Mouse (Mus musculus) neural tube, embryonic 12.5 days (tissue): ENCODE data around the gene Atp6ap1. TPM values are rescaled to one million over a fixed set of nuclear protein-coding genes. Genes with fewer than 3 reads are reported as not detected.

Source experiments
- ATAC-seq: fragments of 200-750 bp; cut with Nextera tagmentation; 2 replicates; pipeline ENCODE4 v1.8.0; 2017; ENCODE audit warnings: low read depth, mild to moderate bottlenecking, moderate TSS enrichment, moderate library complexity; ENCODE audit not compliant: low FRiP score
- H3K27ac ChIP-seq: fragments of 300-500 bp; sonication (generic); 2 replicates; pipeline ENCODE4 v1.5.1; 2016
- H3K27me3 ChIP-seq: fragments of 300-500 bp; sonication (generic); replicated peaks from 2 replicates; pipeline ENCODE4 v1.6.1; 2016; ENCODE audit warnings: mild to moderate bottlenecking
- H3K36me3 ChIP-seq: fragments of 300-500 bp; sonication (generic); 2 replicates; pipeline ENCODE4 v1.6.1; 2016; ENCODE audit warnings: mild to moderate bottlenecking
- H3K4me1 ChIP-seq: fragments of 300-500 bp; sonication (generic); 2 replicates; pipeline ENCODE4 v1.6.1; 2016
- H3K4me2 ChIP-seq: fragments of 300-500 bp; sonication (generic); replicated peaks from 2 replicates; pipeline ENCODE4 v1.6.1; 2016; ENCODE audit warnings: mild to moderate bottlenecking
- H3K4me3 ChIP-seq: fragments of 300-500 bp; sonication (generic); 2 replicates; pipeline ENCODE4 v1.5.1; 2016
- H3K9ac ChIP-seq: fragments of 300-500 bp; sonication (generic); 2 replicates; pipeline ENCODE4 v1.6.1; 2016; ENCODE audit warnings: mild to moderate bottlenecking
- H3K9me3 ChIP-seq: fragments of 300-500 bp; sonication (generic); 2 replicates; pipeline ENCODE4 v1.6.1; 2016; ENCODE audit warnings: mild to moderate bottlenecking
- WGBS: fragments of 180-500 bp; shearing (Covaris S2); methylation state at CpG from one replicate; pipeline ENCODE4 v1.1.7; 2016; 5-methylcytosine and 5-hydroxymethylcytosine counted together
- polyA plus RNA-seq: library from polyadenylated mRNA; unstranded; fragments of >200 nt; fragmentation: Nextera tagmentation; extraction: Ambion mirVana; gene quantifications from 2 replicates; pipeline ENCODE4 v1.2.1, GENCODE M21; 2016

The Atp6ap1 gene
- polyA plus RNA-seq, result 151 and 161 TPM in 2 replicates

DNA sequence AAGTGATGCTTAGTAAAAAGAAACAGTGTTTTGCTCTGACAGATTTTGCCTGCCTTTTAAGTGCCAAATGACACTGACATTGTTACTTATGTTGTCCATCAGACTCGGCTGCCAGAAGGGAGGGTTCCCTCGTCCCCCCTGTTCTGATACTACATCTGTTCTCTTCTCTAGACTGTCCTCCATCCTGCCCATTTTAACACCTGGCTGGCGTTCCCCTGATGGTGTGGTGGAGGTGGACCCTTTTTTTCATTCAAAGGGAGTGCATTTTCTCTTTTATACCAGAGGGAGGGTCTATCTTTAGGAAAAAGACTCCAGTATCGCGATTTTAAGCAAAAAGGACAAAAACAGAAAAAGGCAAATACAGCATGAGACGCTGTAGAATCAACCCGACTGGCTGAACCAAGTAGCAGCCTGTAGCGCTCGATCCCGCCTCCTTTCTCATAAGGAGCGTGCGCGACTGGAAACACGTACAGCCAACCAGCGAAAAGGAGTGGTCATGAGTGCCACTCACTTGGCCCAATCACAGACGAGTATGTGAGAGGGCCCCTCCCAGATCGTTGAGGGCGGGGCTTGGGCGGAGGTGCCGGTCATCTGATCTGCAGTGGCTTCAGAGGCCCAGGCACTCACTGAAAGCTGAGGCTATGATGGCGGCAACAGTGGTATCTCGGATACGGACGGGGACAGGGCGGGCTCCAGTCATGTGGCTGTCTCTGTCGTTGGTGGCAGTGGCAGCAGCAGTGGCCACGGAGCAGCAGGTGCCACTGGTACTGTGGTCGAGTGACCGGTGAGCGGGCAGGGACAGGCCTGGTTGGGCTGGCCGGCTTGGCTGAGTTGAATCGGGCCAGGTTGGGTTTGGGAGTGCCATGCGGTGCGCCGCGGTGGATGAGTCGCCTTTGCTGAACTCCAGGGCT is at the start of gene Atp6ap1:
Gene Atp6ap1, plus strand, starts transcription at position 560 of the 911 bp plus-strand sequence.
- Histone ChIP-seq H3K9me3 (no peaks in the 10 kb centered on the region), H3K27ac (no peak within 1 kb of the TSS), H3K4me1 (no peaks in the 10 kb centered on the region), H3K4me3 (peak within 1 kb of the TSS; percentile 63), H3K4me2 (peak within 1 kb of the TSS; percentile 67), H3K27me3 (no peaks in the 10 kb centered on the region), H3K36me3 (peaks cover 18% of the 10 kb centered on the region), H3K9ac (peak within 1 kb of the TSS; percentile 75)
- WGBS, result 18% methylated on average over 37 of the region's 37 CpGs
- ATAC-seq, result peak; percentile 97

DNA sequence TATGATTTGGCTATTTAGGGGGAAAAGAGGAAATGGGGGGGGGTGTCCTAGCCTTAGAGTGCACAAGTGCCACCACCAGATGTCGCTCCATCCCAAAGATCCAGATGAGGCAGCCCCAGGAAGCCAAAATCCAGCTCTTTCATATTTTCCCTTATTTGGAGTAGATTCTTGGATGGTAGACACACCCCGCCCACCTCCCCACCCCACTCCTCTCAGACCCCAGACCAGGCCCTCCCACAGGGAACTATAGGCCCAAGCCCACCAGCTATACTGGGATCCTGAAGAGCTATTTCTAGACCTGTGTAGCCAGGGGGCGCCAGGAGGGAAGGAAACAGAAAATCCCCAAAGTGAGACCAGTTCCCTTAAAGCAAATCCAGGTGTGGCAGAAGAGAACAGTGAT is 48.2 kb upstream of the Atp6ap1 start:
- no peak overlapping the region for H3K4me3 ChIP-seq
- H3K9ac ChIP-seq, result no peak overlapping the region
- peaks cover 4% of the 10 kb centered on the region; the same call in 1 of the 2 replicates for H3K4me1 ChIP-seq
- H3K27me3 ChIP-seq, result no peaks in the 10 kb centered on the region
- no peak for ATAC-seq
- no peaks in the 10 kb centered on the region for H3K9me3 ChIP-seq
- no peaks in the 10 kb centered on the region for H3K36me3 ChIP-seq
- H3K4me2 ChIP-seq, result peak overlapping the region; percentile 61
- 24% methylated on average over 3 of the region's 3 CpGs for WGBS
- no peak overlapping the region for H3K27ac ChIP-seq

DNA sequence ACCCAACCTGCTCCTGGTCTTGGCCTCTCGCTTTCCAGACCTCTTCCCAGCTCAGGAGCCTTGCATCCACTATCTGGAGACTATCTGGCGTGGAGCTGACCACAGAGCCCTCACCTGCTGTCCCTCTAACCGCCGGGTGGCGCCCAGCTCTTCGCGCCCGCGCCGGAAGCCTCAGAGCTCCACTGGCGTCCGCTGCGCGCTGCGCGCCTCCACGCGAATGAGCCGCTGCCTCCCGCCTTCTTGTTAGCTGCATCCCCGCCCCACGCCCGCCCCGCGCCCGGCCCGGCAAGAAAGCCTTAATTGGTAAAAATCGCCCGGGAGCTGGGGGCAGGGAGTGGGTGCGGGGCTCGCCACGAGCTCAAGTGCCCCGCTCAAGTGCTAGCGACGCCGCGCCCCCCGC is 47.3 kb upstream of the Atp6ap1 start, which contains the start of gene Flna:
Gene Flna, minus strand, starts transcription at position 206 of the 400 bp plus-strand sequence.
- H3K9ac ChIP-seq, result peak within 1 kb of the TSS; percentile 54
- H3K4me3 ChIP-seq, result peak within 1 kb of the TSS; percentile 39
- 26% methylated on average over 38 of the region's 38 CpGs for WGBS
- no peak for ATAC-seq
- H3K27ac ChIP-seq, result no peak within 1 kb of the TSS
- H3K9me3 ChIP-seq, result no peaks in the 10 kb centered on the region
- no peaks in the 10 kb centered on the region for H3K36me3 ChIP-seq
- H3K4me1 ChIP-seq, result no peaks in the 10 kb centered on the region
- H3K4me2 ChIP-seq, result peak within 1 kb of the TSS; percentile 61
- no peaks in the 10 kb centered on the region for H3K27me3 ChIP-seq

DNA sequence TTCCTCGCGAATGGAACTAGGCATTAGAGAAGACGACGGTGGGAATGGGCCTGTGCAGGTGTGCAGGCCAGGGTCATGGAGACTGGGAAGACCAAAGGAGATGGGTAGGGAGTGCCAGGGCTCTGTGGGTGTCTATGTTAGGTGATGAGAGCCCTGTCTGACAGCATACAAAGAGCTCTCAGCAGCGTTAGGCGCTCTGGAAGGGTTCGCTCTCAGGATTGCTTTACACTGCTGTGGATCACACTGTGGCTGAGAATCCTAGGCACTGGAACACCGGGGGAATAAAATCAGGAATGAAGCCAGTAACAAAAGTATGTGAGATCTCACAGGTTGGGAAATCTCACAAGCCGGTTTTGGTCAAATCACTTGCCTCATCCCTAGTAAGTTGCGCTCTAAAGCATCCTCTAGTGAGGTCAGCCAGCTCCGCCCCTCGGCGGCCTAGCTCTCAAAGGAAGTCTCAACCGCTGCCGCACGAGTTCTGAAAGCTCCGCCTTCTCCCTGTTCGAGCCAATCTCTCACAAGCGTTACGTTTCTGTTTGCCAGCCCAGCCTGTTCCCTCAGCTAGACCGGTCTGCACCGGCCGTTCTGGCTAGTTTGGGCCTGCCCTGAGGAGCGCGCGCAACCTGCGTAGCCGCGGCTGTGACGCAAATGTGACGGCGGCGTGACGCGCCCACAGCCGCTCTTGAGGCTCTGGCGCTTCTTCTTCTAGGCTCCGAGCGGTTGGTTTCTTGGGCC is 42.6 kb upstream of the Atp6ap1 start, which contains the start of gene Emd:
Gene Emd, plus strand, starts transcription at position 535 of the 735 bp plus-strand sequence.
- H3K27ac ChIP-seq, result peak within 1 kb of the TSS; percentile 65
- H3K36me3 ChIP-seq, result peaks cover 9% of the 10 kb centered on the region; the same call in 1 of the 2 replicates
- H3K9me3 ChIP-seq, result no peaks in the 10 kb centered on the region
- peak within 1 kb of the TSS; percentile 74 for H3K9ac ChIP-seq
- peak; percentile 97 for ATAC-seq
- WGBS, result 19% methylated on average over 39 of the region's 39 CpGs
- peaks cover 5% of the 10 kb centered on the region; the same call in 1 of the 2 replicates for H3K4me1 ChIP-seq
- no peaks in the 10 kb centered on the region for H3K27me3 ChIP-seq
- peak within 1 kb of the TSS; percentile 54 for H3K4me3 ChIP-seq
- H3K4me2 ChIP-seq, result peak within 1 kb of the TSS; percentile 62

DNA sequence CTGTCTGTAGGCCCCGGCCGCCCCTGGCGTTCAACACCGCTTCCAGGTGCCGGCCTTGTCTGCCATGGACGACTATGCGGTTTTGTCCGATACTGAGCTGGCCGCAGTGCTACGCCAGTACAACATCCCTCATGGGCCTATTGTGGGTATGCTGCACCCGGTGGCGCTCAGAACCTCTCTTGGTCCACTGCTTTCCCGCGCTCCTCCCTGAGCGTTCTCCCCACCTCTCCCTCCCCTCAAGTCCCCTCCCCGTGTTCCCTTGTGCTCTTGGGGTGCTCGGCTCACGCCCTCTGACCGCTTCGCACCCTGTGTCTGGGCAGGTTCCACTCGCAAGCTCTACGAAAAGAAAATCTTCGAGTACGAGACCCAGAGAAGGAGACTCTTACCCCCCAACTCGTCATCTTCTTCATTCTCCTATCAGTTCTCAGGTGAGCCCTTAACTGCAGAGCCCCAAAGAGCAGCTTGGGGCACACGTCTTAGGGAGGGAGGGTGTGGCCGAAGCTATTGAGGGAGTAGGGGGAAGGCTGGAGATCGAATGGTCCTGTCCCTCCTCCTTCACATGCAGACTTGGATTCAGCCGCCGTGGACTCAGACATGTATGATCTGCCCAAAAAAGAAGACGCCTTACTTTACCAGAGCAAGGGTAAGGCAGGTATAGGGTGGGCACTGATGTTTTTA is 41.9 kb upstream of the Atp6ap1 start:
- no peaks in the 10 kb centered on the region for H3K27me3 ChIP-seq
- H3K4me2 ChIP-seq, result peak overlapping the region; percentile 62
- H3K27ac ChIP-seq, result peak overlapping the region; percentile 65
- H3K4me3 ChIP-seq, result peak overlapping the region; percentile 54
- no peaks in the 10 kb centered on the region for H3K9me3 ChIP-seq
- peaks cover 9% of the 10 kb centered on the region; the same call in 1 of the 2 replicates for H3K36me3 ChIP-seq
- peak; percentile 73 for ATAC-seq
- H3K4me1 ChIP-seq, result peaks cover 5% of the 10 kb centered on the region; the same call in 1 of the 2 replicates
- WGBS, result 25% methylated on average over 31 of the region's 31 CpGs
- H3K9ac ChIP-seq, result peak overlapping the region; percentile 74

DNA sequence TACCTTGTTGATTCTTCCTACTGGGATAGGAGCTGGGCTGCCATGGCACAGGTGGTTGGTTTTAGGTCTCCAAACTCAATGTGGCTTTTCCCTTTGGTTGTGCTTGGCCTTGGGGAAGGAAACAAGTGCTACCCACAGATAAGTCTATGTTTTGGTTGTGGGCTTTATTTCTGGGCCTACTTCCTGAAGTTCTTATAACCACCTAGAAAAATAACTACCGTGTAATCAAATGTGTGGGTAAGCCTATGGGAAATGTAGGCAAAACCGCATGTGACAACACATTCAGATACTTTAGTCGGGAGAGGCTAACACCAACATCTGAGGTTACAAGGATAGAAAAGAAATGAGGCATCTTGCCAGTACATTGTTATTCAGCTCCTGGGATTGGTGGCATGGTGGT is 39.2 kb upstream of the Atp6ap1 start:
- Histone ChIP-seq H3K4me2 (no peak overlapping the region), H3K4me3 (no peak overlapping the region), H3K9me3 (no peaks in the 10 kb centered on the region), H3K36me3 (peaks cover 9% of the 10 kb centered on the region; the same call in 1 of the 2 replicates), H3K4me1 (peaks cover 5% of the 10 kb centered on the region; the same call in 1 of the 2 replicates), H3K27ac (no peak overlapping the region), H3K27me3 (no peaks in the 10 kb centered on the region), H3K9ac (no peak overlapping the region)
- 97% methylated on average over 3 of the region's 3 CpGs for WGBS
- ATAC-seq, result no peak

DNA sequence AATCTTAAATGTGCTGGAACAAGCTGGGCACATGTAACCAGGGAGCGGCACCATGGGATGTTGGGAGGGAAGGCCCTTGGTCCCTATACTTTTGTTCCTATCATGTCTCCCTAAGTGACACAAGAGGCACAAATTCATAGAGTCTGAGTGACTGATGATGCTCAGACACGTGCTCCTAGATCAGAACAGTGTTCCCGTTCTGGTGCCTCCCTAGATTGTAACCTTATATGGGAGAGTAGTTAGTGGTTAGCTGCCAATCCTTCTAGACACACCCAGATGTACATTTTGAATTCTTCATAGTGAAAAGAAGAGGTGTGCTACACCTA is 27.2 kb upstream of the Atp6ap1 start:
- peak overlapping the region; percentile 75; the same call in 1 of the 2 replicates for H3K27ac ChIP-seq
- H3K9ac ChIP-seq, result peak overlapping the region; percentile 56
- no peaks in the 10 kb centered on the region for H3K27me3 ChIP-seq
- peak overlapping the region; percentile 55 for H3K4me2 ChIP-seq
- peak overlapping the region; percentile 49 for H3K4me3 ChIP-seq
- peak; percentile 35 for ATAC-seq
- no peaks in the 10 kb centered on the region; the same call in 1 of the 2 replicates for H3K36me3 ChIP-seq
- H3K4me1 ChIP-seq, result no peaks in the 10 kb centered on the region
- 18% methylated on average over 3 of the region's 3 CpGs for WGBS
- H3K9me3 ChIP-seq, result no peaks in the 10 kb centered on the region

DNA sequence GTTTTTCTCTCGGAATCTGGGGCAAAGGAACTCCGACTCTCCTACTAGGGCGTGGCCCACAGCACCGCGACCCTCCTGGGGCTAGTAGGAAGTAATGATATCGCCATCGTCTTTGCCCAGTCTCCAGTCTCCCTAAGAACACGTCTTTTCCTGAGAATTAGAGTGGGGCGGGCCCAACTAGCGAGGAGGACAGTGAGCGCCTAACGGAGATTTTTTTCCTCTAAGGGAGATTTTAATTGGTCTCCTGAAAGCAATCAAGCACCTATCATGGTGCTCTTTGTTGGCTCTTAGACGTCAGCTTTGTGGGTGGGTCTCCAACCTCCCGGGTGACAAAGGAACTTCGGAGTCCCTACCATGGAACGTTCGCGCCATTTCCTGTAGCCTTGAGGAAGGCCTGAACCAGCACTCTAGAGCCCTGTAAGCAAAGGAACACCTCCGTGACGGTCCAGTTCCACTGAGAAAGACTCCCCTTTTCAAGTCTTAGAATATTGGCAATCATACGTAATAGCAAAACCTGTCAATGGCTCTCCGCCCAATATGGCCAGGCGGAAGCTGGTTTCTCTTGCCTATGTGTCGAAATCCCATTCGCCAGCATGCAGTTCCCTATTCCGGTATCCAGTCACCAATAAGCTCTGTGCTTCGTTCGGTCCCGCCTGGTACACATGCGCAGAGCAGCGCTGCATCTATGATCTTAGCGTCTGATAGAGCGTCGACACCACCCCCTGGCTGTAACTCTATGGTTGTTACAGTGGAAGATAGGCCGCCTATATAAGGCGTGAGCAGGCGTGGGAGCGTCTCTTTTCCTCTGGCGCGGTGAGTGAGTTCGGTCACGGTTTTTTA is 26.6 kb upstream of the Atp6ap1 start, which contains the start of gene Rpl10:
Gene Rpl10, plus strand, starts transcription at position 751 of the 840 bp plus-strand sequence.
- Histone ChIP-seq H3K9ac (peak within 1 kb of the TSS; percentile 72), H3K27me3 (no peaks in the 10 kb centered on the region), H3K4me2 (peak within 1 kb of the TSS; percentile 62), H3K4me1 (no peaks in the 10 kb centered on the region), H3K9me3 (no peaks in the 10 kb centered on the region), H3K27ac (peak within 1 kb of the TSS; percentile 75; the same call in 1 of the 2 replicates), H3K36me3 (no peaks in the 10 kb centered on the region; the same call in 1 of the 2 replicates), H3K4me3 (peak within 1 kb of the TSS; percentile 49)
- ATAC-seq, result peak; percentile 95
- WGBS, result 16% methylated on average over 42 of the region's 42 CpGs

DNA sequence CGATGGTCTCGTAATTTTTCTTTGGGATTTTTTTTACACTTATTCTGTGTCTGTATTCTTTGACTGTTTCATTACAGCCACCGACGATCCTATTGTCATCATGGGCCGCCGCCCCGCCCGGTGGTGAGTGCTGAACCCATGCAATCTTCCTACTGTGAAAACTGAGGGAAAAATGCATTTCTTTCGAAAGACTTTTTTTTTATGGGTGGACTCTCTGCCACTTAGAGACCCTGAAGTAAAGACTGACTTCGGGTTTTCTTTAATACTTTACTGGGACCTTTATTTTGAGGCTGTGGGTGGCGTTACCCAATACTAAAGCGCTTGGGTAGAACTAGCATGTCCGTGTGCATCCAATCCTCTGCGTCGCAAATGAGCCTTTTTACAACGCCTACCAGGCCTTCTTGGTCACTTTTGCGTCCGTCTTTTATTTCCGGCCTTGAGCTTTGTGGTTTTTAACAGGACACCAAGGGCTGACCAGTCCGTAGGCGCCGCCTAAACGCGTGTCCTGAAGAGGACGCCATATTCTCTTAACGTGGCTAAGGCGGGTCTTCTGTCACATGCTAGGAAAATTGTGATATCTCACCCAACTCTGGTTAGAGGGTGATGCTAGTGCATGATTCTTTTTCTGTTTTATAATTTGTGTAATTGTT is 25.9 kb upstream of the Atp6ap1 start:
- H3K9ac ChIP-seq, result peak overlapping the region; percentile 72
- no peaks in the 10 kb centered on the region for H3K9me3 ChIP-seq
- H3K27me3 ChIP-seq, result no peaks in the 10 kb centered on the region
- 12% methylated on average over 27 of the region's 27 CpGs for WGBS
- no peaks in the 10 kb centered on the region for H3K4me1 ChIP-seq
- H3K36me3 ChIP-seq, result no peaks in the 10 kb centered on the region; the same call in 1 of the 2 replicates
- H3K4me2 ChIP-seq, result peak overlapping the region; percentile 62
- H3K4me3 ChIP-seq, result peak overlapping the region; percentile 49
- H3K27ac ChIP-seq, result no peak overlapping the region
- ATAC-seq, result no peak

DNA sequence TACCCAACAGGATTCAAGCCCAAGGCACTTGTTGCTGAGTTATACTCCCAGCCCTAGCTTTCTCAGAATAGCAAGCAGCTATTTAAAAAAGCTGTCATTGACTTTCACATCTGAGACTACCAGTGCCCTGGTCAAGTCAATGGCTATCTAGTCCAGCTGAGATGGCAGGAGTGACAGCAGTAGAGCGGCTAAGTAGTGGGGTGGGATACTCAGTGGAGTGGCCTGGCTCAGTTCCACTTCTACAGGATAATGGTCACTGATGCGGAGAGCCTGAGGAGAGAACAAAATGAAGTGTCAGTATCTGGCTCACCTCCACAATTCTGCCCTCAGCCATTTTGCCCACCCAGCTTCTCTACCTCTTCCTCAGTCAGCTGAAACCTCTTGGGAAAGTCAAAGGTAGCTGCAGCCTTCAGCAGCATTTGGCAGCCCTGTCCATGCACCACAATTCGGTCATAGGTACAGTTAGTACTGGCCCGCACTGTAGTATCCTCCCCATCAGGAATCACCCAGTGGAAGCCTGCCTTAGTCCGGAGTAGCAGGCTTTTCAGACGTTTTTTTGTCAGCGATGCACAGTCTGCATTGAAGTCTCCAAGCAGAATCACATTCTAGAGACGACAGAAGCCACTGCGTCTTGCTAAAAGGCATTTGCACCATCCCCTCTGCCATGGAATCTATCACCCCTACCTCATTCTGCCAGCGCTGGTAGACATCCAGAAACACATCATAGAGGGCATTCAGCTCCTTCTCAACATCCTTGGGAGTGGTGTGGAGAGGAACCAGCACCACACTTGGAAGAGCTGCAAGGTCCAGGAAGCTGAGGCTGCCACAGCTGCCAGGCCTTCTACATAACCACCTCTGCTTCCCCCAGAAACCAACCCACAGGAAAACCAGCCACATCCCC is 23.2 kb upstream of the Atp6ap1 start:
- no peak overlapping the region for H3K9ac ChIP-seq
- no peaks in the 10 kb centered on the region; the same call in 1 of the 2 replicates for H3K36me3 ChIP-seq
- no peak overlapping the region for H3K4me3 ChIP-seq
- WGBS, result 28% methylated on average over 10 of the region's 10 CpGs
- no peaks in the 10 kb centered on the region for H3K4me1 ChIP-seq
- H3K9me3 ChIP-seq, result no peaks in the 10 kb centered on the region
- H3K27me3 ChIP-seq, result no peaks in the 10 kb centered on the region
- no peak overlapping the region for H3K27ac ChIP-seq
- ATAC-seq, result no peak
- H3K4me2 ChIP-seq, result no peak overlapping the region
